Mouse (Mus musculus): ENCODE results near the gene Adgrf3. TPM values are rescaled to one million over a fixed set of nuclear protein-coding genes. Genes with fewer than 3 reads are reported as not detected.

Gene Adgrf3
- not detected for polyA plus RNA-seq (2015; fragmentation: Illumina TruSeq; extraction: RNeasy Lipid Tissue Mini Kit (QIAGEN cat#74804); ENCODE audit: low read depth, low replicate concordance)

DNA sequence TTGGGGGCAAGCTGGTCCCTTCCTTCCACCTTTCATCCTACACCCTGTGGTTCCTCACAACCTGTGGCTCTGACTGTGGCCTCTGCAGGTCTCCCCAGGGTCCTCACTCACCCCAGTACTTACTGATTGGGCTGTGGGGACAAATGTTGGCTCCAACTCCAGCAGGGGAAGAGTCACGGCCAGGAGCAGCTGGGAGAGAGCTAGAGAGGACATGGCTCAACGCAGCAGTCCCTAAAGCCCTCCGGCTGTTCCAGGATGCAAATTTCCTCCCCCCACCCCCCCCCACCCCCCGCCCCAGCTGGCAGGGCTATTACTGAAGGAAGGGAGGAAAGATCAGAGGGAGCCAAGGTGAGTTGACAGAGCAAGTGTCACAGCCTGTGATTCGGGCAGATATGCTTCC is at the start of gene Adgrf3:
Gene Adgrf3 (minus strand): TSS at position 230 of the 400 bp plus-strand sequence.

DNA sequence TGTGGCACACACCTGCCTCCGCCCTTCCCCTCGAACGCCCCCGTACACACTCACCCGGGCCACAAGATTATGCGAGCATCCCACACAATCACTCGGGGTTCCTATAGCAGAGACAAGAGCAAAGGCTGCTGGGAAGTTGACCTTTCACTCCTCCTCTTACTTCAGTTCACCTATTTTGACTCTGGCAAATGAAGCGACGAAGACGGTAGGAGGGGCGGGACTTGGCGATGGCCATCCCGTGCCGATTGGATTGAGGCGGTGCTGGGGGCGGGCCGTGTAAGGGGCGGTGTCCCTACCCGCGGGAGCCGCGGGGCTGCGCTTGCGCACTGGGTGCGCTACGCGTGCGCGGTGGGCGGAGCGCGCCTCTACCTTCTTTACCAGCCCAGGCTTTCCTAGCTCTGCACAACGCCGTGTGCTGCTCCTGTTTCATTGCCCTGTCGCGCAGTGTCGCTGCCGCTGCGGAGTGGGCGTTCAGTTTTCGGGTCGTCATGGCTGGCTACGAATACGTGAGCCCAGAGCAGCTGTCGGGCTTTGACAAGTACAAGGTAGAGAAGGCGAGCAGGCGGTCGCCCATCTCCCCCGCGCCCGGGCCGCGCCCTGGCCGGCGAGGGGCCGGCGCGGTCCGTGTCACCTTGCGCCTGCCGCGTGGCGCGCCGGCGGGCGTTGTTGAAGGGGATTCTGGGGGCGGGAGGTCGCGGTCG is 26.9 kb upstream of the Adgrf3 start, which contains the start of gene Selenoi:
Gene Selenoi (plus strand): TSS at position 311 of the 701 bp plus-strand sequence.

DNA sequence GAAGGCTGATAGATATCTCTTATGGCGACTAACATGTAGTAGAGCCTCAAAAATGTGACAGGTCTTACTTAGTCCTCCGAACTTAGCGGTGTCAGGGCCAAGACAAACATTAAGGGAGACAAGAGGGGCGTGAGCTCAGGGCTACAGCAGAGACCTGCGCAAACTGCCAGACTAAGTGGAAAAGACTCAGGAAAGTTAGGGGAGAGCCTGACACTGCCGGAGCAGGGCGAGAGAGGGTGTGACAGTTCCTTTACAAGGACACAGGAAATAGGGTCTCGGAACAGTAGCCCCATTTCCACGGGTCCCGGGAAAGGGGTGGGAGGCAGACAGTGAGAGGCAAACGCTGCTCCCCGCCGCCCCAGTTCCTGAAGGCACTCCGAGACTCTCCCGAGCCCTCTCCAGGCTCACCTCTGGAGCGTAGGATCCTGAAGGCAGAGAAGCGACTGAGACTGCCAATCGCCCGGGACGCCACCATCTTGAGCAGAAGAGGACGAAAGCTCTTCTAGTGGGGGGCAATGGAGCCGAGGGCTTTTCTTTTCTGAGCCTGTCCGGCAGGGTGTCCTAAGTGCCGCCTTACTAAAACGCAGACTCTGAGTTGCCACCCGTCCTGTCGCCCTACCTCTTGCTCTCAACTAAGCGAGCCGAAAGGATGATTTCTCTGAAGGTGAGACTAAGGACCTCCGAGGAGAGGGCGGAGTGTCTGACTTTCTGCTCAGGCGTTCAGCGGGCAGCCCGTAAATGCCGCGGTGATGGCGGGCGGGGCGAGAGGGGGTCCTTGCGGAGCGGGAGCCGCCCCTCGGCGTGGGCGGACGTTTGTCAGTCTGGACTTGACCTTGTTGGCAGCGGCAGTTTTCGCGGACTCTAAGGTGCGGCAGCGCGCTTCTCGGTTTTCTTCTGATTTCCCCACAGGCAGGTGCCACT is 50.8 kb downstream of the Adgrf3 start, which contains the start of the genes Hadha and Hadhb:
Gene Hadha (minus strand): TSS at position 689 of the 921 bp plus-strand sequence.
Gene Hadhb (plus strand): TSS at position 775 of the 921 bp plus-strand sequence.

Other genes with a start within 250 kb of the Adgrf3 start
- not detected for gene Il6, start 192.6 kb downstream of the Adgrf3 start, polyA plus RNA-seq (2015; fragmentation: Illumina TruSeq; extraction: RNeasy Lipid Tissue Mini Kit (QIAGEN cat#74804); ENCODE audit: low read depth, low replicate concordance)
- 2.7 TPM for gene Tyms, start 132.1 kb downstream of the Adgrf3 start, polyA plus RNA-seq (2015; fragmentation: Illumina TruSeq; extraction: RNeasy Lipid Tissue Mini Kit (QIAGEN cat#74804); ENCODE audit: low read depth, low replicate concordance)
- gene Garem2, start 100.6 kb downstream of the Adgrf3 start, polyA plus RNA-seq (2015; fragmentation: Illumina TruSeq; extraction: RNeasy Lipid Tissue Mini Kit (QIAGEN cat#74804); ENCODE audit: low read depth, low replicate concordance), result 8.1 TPM
- gene 3110082J24Rik, start 99.6 kb downstream of the Adgrf3 start, polyA plus RNA-seq (2015; fragmentation: Illumina TruSeq; extraction: RNeasy Lipid Tissue Mini Kit (QIAGEN cat#74804); ENCODE audit: low read depth, low replicate concordance), result 2.3 TPM
- 57.2 TPM for gene Hadha, start 50.6 kb downstream of the Adgrf3 start, polyA plus RNA-seq (2015; fragmentation: Illumina TruSeq; extraction: RNeasy Lipid Tissue Mini Kit (QIAGEN cat#74804); ENCODE audit: low read depth, low replicate concordance)
- gene Hadhb, start 50.5 kb downstream of the Adgrf3 start, polyA plus RNA-seq (2015; fragmentation: Illumina TruSeq; extraction: RNeasy Lipid Tissue Mini Kit (QIAGEN cat#74804); ENCODE audit: low read depth, low replicate concordance), result 119 TPM
- 29.2 TPM for gene Selenoi, start 26.9 kb upstream of the Adgrf3 start, polyA plus RNA-seq (2015; fragmentation: Illumina TruSeq; extraction: RNeasy Lipid Tissue Mini Kit (QIAGEN cat#74804); ENCODE audit: low read depth, low replicate concordance)
- gene Drc1, start 75.7 kb upstream of the Adgrf3 start, polyA plus RNA-seq (2015; fragmentation: Illumina TruSeq; extraction: RNeasy Lipid Tissue Mini Kit (QIAGEN cat#74804); ENCODE audit: low read depth, low replicate concordance), result 15.6 TPM

Measured in brain, adult 10 weeks (tissue).